Mouse (Mus musculus): ENCODE results near the gene Abcg4.
A peak's percentile ranks its signal among the peaks of the same experiment; 100 is the strongest.
"Not testable (repeated sequence)": the region's sequence is repeated elsewhere in the genome, so short reads cannot be mapped to it uniquely, and the experiment has no call there.

The Abcg4 gene

DNA sequence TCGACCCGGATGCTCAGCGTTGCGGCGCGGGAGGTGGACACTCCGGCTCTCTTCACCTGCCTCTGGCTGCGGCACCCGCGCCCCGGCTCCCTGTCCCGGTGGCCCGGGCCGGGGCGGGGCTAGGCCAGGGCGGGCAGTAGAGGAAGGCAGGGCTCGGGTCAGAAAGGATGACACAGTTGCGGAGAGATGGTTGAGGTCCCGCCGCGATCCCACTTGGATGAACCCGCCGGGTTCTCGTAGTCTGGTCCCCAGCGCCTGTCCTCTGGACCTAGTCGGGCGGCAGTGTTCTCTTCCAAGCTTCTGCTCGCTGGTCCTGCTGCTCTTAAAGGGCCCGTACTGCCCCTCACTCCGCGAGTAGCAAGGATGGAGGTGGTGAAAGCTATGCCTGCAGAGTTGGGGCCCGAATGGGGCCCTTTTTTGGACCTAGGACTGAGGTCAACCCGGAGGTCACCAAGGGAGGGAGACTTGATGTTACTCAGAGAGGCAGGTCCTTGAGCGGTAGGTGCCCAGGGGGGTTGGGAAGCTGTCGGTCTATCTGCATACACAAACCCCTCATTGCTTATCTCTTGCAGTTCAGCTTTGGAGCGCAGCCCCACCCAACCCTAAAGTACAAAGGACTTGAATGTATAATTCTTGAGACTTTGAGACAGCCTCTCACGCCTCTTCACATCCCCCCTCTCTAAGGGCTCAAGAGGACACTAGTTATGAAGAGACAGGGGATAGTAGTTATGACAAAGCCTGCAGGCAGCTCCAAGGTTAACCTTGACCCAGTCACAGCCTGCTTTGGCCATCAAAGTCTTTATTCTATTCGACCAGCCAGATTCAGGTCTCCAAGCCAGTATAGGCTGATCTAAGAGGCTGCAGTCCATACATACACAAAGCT, at the start of gene Abcg4:
TSS of gene Abcg4 (minus strand) at position 540 of the 883 bp plus-strand sequence.
- no peak for DNase-seq (ENCODE audit: low read depth, low spot score)

GRCm38 (mm10) chr9:44337436-44338169, 49.2 kb upstream of the Abcg4 start:
- no peak for DNase-seq (ENCODE audit: low read depth, low spot score)

DNA sequence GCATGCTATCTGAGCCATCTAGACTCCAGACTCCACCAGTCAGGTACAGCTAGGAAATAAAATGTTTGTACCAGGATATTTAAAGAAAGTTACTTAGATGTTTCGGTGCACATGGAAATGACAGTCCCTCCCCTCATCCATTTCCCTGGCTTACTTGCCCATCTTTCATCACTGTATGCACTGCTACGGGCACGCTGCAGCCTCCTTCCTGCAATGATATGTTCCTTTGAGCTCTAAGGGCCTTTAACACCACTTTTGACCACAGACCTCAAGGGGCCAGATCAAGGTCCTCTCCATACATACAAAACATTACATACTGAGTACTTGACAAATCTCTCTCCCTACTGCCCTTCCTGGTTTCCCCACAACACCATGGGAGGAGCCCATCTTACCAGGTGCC, 48.5 kb upstream of the Abcg4 start:
- no peak for DNase-seq (ENCODE audit: low read depth, low spot score)

GRCm38 (mm10) chr9:44336513-44336912, 48.1 kb upstream of the Abcg4 start:
- DNase-seq (ENCODE audit: low read depth, low spot score) = not testable (repeated sequence)

GRCm38 (mm10) chr9:44336093-44336406, 47.6 kb upstream of the Abcg4 start:
- no peak for DNase-seq (ENCODE audit: low read depth, low spot score)

- DNase-seq (ENCODE audit: low read depth, low spot score) = peak; percentile 32
Observed at GRCm38 (mm10) chr9:44335331-44336092, 47.1 kb upstream of the Abcg4 start.

- peak; percentile 99 for DNase-seq (ENCODE audit: low read depth, low spot score)
Observed at GRCm38 (mm10) chr9:44334396-44335330, 46.2 kb upstream of the Abcg4 start, which contains the start of gene H2afx. Gene H2afx (plus strand): TSS chr9:44334694.

GRCm38 (mm10) chr9:44332918-44333638, 44.7 kb upstream of the Abcg4 start:
- DNase-seq (ENCODE audit: low read depth, low spot score) = no peak

DNA sequence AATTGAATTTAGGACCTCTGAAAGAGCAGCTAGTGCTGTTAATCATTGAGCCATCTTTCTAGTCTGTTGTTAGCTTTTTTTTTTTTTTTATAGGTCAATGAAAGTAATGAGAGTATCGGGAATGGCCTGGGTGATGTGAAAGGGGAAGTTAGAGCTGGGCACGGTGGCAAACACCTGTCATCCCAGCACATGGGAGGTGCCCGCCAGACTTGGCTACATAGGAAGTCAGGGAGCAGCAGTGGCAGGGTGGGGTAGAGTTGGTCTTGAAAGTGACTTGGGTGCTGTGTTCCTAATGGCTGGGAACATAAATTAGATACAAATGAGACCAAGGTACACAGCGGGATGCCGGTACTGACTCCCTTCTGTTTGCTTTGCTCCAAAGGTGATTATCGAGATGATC, 42.3 kb upstream of the Abcg4 start:
- no peak for DNase-seq (ENCODE audit: low read depth, low spot score)

DNA sequence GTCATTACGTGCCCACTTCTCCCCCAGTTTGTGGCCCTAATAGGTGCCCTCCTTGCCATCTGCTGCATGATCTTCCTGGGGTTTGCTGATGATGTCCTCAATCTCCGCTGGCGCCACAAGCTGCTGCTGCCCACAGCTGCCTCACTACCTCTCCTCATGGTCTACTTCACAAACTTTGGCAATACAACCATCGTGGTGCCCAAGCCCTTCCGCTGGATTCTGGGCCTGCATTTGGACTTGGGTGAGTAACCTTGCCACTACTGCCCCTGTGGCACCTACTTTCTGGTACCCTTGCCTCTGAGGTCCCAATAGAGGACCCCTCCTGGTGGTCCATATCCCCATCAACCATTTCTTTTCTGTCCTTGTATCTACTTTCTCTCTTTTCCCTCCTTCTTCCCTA, 39.5 kb upstream of the Abcg4 start:
- no peak for DNase-seq (ENCODE audit: low read depth, low spot score)

- no peak for DNase-seq (ENCODE audit: low read depth, low spot score)
Observed at GRCm38 (mm10) chr9:44327064-44327711, 38.8 kb upstream of the Abcg4 start.

DNA sequence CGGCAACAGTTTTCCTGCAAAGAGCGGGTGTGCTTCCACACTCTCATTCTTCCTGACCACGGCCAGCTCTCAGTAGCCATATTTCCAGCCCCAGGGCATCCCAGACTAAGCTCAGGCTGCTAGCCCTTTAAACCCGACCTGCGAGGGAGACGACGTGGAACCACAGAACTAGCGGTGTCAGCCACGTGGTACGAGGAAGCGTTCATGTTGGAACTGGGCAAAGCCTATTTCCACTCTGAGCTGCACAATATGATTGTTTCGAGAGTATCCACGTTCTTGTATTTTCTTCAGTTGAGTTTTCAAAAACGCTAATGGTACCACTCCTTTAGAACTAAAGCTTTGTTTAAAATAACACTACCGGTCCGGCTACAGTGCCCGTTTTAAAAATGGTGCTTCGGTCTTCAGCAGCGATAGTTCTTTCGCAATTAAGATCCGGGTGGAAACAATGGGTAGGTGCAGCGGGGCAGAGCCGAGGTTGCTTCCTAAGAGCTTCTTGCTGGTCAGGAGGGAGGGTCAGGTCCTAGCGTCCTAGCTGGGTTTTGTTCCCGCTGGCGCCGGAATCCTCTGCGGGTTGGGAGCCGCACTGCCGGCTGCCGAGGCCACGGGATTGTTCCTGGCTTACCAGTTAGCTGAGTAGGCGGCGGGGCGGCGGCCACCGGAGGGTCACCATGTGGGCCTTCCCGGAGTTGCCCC, 38.1 kb upstream of the Abcg4 start:
- DNase-seq (ENCODE audit: low read depth, low spot score) = peak; percentile 86

DNA sequence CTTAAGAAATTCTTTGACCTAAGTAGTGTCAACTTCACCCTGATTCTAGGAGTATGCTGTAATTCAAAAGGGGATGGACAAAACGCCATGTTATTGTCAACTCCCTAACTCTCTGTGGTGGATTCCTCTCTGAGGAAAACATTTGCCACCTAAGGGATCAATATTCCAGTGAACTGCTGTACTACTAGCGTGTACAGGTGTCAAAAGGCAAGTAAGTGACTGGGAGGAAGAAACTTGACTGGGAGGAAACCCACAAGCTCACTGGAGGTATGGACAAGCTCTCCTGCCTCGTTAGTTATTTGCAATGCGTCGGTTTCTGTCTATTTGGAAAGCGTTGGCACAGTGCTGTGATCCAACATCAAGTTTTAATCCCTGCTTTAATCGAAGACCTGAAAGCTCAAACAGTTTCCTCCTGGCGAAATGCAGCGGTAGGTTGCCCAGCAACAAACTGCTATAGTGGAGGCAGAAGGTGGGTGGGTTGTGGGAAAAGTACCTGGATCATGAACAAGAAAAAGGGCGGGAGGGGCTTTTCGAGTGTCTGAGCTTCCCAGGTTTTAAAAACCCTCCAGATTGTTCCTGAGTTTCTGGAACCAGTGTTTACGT, 37.5 kb upstream of the Abcg4 start, which contains the start of gene Dpagt1:
TSS of gene Dpagt1 (plus strand) at position 252 of the 603 bp plus-strand sequence.
- DNase-seq (ENCODE audit: low read depth, low spot score) = no peak

- DNase-seq (ENCODE audit: low read depth, low spot score) = not testable (repeated sequence)
Observed at GRCm38 (mm10) chr9:44325032-44325767, 36.8 kb upstream of the Abcg4 start.

DNA sequence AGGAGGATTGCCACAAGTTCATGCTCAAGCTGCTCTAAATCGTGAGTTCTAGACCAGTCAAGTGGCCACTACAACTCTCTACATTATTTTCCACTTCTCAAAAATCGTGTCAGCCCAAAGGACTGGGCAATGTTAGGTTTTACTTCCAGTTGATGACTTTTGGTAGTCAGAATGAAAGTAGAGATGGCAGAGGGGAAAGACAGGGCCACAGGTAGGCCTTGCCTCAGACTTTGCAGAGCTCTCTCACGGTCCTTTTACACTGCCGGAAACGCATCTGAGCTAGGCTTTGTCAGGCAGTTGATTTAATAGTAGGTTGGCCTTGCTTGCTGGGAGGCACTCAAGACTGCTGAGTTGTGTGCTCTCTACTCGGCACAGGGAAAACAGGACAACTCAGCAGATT, 35.7 kb upstream of the Abcg4 start:
- peak; percentile 28 for DNase-seq (ENCODE audit: low read depth, low spot score)

- not testable (repeated sequence) for DNase-seq (ENCODE audit: low read depth, low spot score)
Observed at GRCm38 (mm10) chr9:44323656-44324055, 35.2 kb upstream of the Abcg4 start.

- peak; percentile 20 for DNase-seq (ENCODE audit: low read depth, low spot score)
Observed at GRCm38 (mm10) chr9:44320799-44321133, 32.4 kb upstream of the Abcg4 start.
